Mouse (Mus musculus): Measurements from ENCODE around the gene Ush2a. TPM values are rescaled to one million over a fixed set of nuclear protein-coding genes. Genes with fewer than 3 reads are reported as not detected.

Ush2a gene
- total RNA-seq, 1 experiment from 2014 or later = not detected

- no peak for ATAC-seq (replicated peaks; ENCODE audit: low read depth, poor library complexity, severe bottlenecking)
These were observed 267.8 kb downstream of the Ush2a start for GRCm38 (mm10) chr1:188529606-188530131.

- ATAC-seq (replicated peaks; ENCODE audit: low read depth, poor library complexity, severe bottlenecking) = peak; percentile 76
These were observed 275.2 kb downstream of the Ush2a start for GRCm38 (mm10) chr1:188537021-188537420.

GRCm38 (mm10) chr1:188539621-188540020, 277.8 kb downstream of the Ush2a start:
- peak; percentile 56 for ATAC-seq (replicated peaks; ENCODE audit: low read depth, poor library complexity, severe bottlenecking)

GRCm38 (mm10) chr1:188541492-188541891, 279.7 kb downstream of the Ush2a start:
- ATAC-seq (replicated peaks; ENCODE audit: low read depth, poor library complexity, severe bottlenecking) = no peak

GRCm38 (mm10) chr1:188543364-188543763, 281.5 kb downstream of the Ush2a start:
- ATAC-seq (replicated peaks; ENCODE audit: low read depth, poor library complexity, severe bottlenecking) = 0 out of 2 replicates have a peak, but pooled peaks have one; percentile 16

GRCm38 (mm10) chr1:188549686-188550085, 287.9 kb downstream of the Ush2a start:
- ATAC-seq (replicated peaks; ENCODE audit: low read depth, poor library complexity, severe bottlenecking) = no peak

- no peak for ATAC-seq (replicated peaks; ENCODE audit: low read depth, poor library complexity, severe bottlenecking)
These were observed 290.0 kb downstream of the Ush2a start for GRCm38 (mm10) chr1:188551802-188552201.

GRCm38 (mm10) chr1:188558911-188559310, 297.1 kb downstream of the Ush2a start:
- 0 out of 2 replicates have a peak, but pooled peaks have one; percentile 22 for ATAC-seq (replicated peaks; ENCODE audit: low read depth, poor library complexity, severe bottlenecking)

GRCm38 (mm10) chr1:188566229-188566628, 304.4 kb downstream of the Ush2a start:
- no peak for ATAC-seq (replicated peaks; ENCODE audit: low read depth, poor library complexity, severe bottlenecking)

- no peak for ATAC-seq (replicated peaks; ENCODE audit: low read depth, poor library complexity, severe bottlenecking)
These were observed 305.7 kb downstream of the Ush2a start for GRCm38 (mm10) chr1:188567486-188567885.

- no peak for ATAC-seq (replicated peaks; ENCODE audit: low read depth, poor library complexity, severe bottlenecking)
These were observed 306.6 kb downstream of the Ush2a start for GRCm38 (mm10) chr1:188568295-188568961.

GRCm38 (mm10) chr1:188576246-188576747, 314.5 kb downstream of the Ush2a start:
- no peak for ATAC-seq (replicated peaks; ENCODE audit: low read depth, poor library complexity, severe bottlenecking)

GRCm38 (mm10) chr1:188577376-188577775, 315.6 kb downstream of the Ush2a start:
- ATAC-seq (replicated peaks; ENCODE audit: low read depth, poor library complexity, severe bottlenecking) = no peak

GRCm38 (mm10) chr1:188581136-188581535, 319.3 kb downstream of the Ush2a start:
- no peak for ATAC-seq (replicated peaks; ENCODE audit: low read depth, poor library complexity, severe bottlenecking)

- no peak for ATAC-seq (replicated peaks; ENCODE audit: low read depth, poor library complexity, severe bottlenecking)
These were observed 333.4 kb downstream of the Ush2a start for GRCm38 (mm10) chr1:188595251-188595650.

GRCm38 (mm10) chr1:188598052-188598451, 336.2 kb downstream of the Ush2a start:
- no peak for ATAC-seq (replicated peaks; ENCODE audit: low read depth, poor library complexity, severe bottlenecking)

GRCm38 (mm10) chr1:188599134-188599533, 337.3 kb downstream of the Ush2a start:
- ATAC-seq (replicated peaks; ENCODE audit: low read depth, poor library complexity, severe bottlenecking) = no peak

GRCm38 (mm10) chr1:188606450-188606849, 344.6 kb downstream of the Ush2a start:
- ATAC-seq (replicated peaks; ENCODE audit: low read depth, poor library complexity, severe bottlenecking) = no peak

- no peak for ATAC-seq (replicated peaks; ENCODE audit: low read depth, poor library complexity, severe bottlenecking)
These were observed 354.7 kb downstream of the Ush2a start for GRCm38 (mm10) chr1:188616547-188616946.

GRCm38 (mm10) chr1:188633736-188634135, 371.9 kb downstream of the Ush2a start:
- ATAC-seq (replicated peaks; ENCODE audit: low read depth, poor library complexity, severe bottlenecking) = peak; percentile 72; the same call in 1 of the 2 replicates

- no peak for ATAC-seq (replicated peaks; ENCODE audit: low read depth, poor library complexity, severe bottlenecking)
These were observed 377.8 kb downstream of the Ush2a start for GRCm38 (mm10) chr1:188639666-188640065.

GRCm38 (mm10) chr1:188643156-188643555, 381.3 kb downstream of the Ush2a start:
- ATAC-seq (replicated peaks; ENCODE audit: low read depth, poor library complexity, severe bottlenecking) = no peak
